Mouse (Mus musculus) embryonic fibroblast, embryonic 13.5 days (primary cell): ENCODE data around the gene Tm9sf2.

ENCODE experiments used
- CTCF ChIP-seq: IDR thresholded peaks from 2 replicates; pipeline ENCODE4 v1.5.1; 2011; ENCODE audit warnings: mild to moderate bottlenecking, control low read depth, low read length, moderate library complexity, borderline replicate concordance; ENCODE audit not compliant: insufficient read depth
- POLR2A ChIP-seq: IDR thresholded peaks from 2 replicates; pipeline ENCODE4 v1.6.1; 2011; ENCODE audit warnings: low read depth, mild to moderate bottlenecking, control low read depth, low read length, moderate library complexity

GRCm38 (mm10) chr14:122137234-122137633 is 30.4 kb downstream of the Tm9sf2 start:
- TF ChIP-seq POLR2A (no peak), CTCF (no peak)
